Comparison of ENCODE assay signal across 33 mouse cellular contexts in the genomic region with DNA sequence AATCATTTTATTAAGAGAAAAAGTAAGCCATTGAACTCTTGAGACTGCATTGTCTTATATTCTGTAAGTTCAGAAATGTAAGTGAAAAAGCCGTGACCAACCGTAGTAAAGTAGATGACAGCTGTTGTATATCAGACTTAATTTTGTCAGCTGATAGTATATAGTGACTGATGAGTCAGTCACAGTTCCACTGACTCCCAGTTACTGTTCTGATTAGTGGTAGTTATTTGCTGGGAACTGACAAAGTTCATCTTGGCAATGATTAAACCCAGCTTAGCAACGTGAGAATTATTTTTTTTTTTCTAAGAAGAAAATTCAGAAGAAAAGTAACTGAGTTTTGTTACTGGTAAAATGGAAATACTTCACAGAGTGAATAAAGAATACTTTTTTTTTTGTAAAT. TPM values are rescaled to one million over a fixed set of nuclear protein-coding genes. Genes with fewer than 3 reads are reported as not detected.
"Had no signal": no experiment of that assay in that cellular context is flagged by ENCODE, and none has a peak within 500 bp of the region (broad histone marks: within the 10 kb centered on the region; RNA-seq: fewer than 3 reads in every experiment).

No protein-coding gene starts in this region.

- H3K9ac ChIP-seq: embryonic facial prominence, embryonic 12.5 days; embryonic facial prominence, embryonic 13.5 days; embryonic facial prominence, embryonic 15.5 days; forebrain, embryonic 12.5 days; forebrain, embryonic 13.5 days; forebrain, embryonic 15.5 days; forebrain, postnatal 0 days had no signal

- H3K4me2 ChIP-seq: embryonic facial prominence, embryonic 12.5 days; embryonic facial prominence, embryonic 13.5 days; embryonic facial prominence, embryonic 15.5 days; forebrain, embryonic 12.5 days; forebrain, embryonic 13.5 days; forebrain, embryonic 15.5 days had no signal

- H3K27ac ChIP-seq: embryonic facial prominence, embryonic 10.5 days; embryonic facial prominence, embryonic 12.5 days; embryonic facial prominence, embryonic 13.5 days; embryonic facial prominence, embryonic 15.5 days; forebrain, embryonic 10.5 days; forebrain, embryonic 12.5 days; forebrain, embryonic 13.5 days; forebrain, embryonic 15.5 days; gastrocnemius, adult 2 months had no signal

- DNase-seq: cerebellum, adult 18-20 months; cerebellum, adult 2 months; cerebellum, adult 8-10 months; cerebellum, adult 9-10 months; cerebellum, adult 9-11 months; cerebellum, postnatal 10 days; cerebellum, postnatal 14 days; cerebellum, postnatal 25 days; cerebellum, postnatal 36 days; embryo, embryonic 11 days; forebrain, postnatal 0 days; gastrocnemius, adult 2 months; gastrocnemius, postnatal 10 days; gastrocnemius, postnatal 14 days; gastrocnemius, postnatal 25 days; gastrocnemius, postnatal 36 days; heart, adult 18-20 months had no signal

- ATAC-seq: forebrain, embryonic 13.5 days; forebrain, embryonic 14.5 days; forebrain, embryonic 15.5 days; forebrain, embryonic 16.5 days; forebrain, postnatal 0 days had no signal

- H3K4me3 ChIP-seq: embryonic facial prominence, embryonic 10.5 days; embryonic facial prominence, embryonic 12.5 days; embryonic facial prominence, embryonic 13.5 days; embryonic facial prominence, embryonic 15.5 days; erythroblast, embryonic 14.5 days; forebrain, embryonic 10.5 days; forebrain, embryonic 12.5 days; forebrain, embryonic 13.5 days; forebrain, embryonic 15.5 days; gastrocnemius, adult 2 months had no signal

- H3K9me3 ChIP-seq: embryonic facial prominence, embryonic 10.5 days; embryonic facial prominence, embryonic 12.5 days; embryonic facial prominence, embryonic 13.5 days; embryonic facial prominence, embryonic 15.5 days; forebrain, embryonic 10.5 days; forebrain, embryonic 12.5 days; forebrain, embryonic 13.5 days; forebrain, embryonic 15.5 days had no signal

- H3K27me3 ChIP-seq: embryonic facial prominence, embryonic 12.5 days; embryonic facial prominence, embryonic 13.5 days; embryonic facial prominence, embryonic 15.5 days; forebrain, embryonic 12.5 days; forebrain, embryonic 13.5 days; forebrain, embryonic 15.5 days had no signal

RNA-seq across cellular contexts. Expression of a gene that starts 3.2 kb away (rescaled TPM):
- total RNA-seq: common myeloid progenitor, adult 5-6 weeks; gastrocnemius, adult 18-20 months; gastrocnemius, adult 2 months; gastrocnemius, adult 8-10 months; gastrocnemius, postnatal 14 days; gastrocnemius, postnatal 25 days; gastrocnemius, postnatal 36 days; gastrocnemius, postnatal 4 days; granulocyte monocyte progenitor cell, adult 5-6 weeks had no signal
- polyA plus RNA-seq: erythroblast, embryonic 14.5 days had no signal
